Mouse (Mus musculus): ENCODE results near the gene Lin28a.

GRCm38 (mm10) chr4:133956358-133956757, 62.3 kb downstream of the Lin28a start:
- TF ChIP-seq CTCF (IDR thresholded peaks at IDR 0.05; ENCODE audit: low read depth, low read length) (no peak), GATA1 (IDR thresholded peaks at IDR 0.05; ENCODE audit: borderline replicate concordance, low read length) (no peak), TAL1 (conservative IDR thresholded peaks at IDR 0.05; ENCODE audit: low read depth, low read length) (no peak), POLR2AphosphoS5 (IDR thresholded peaks at IDR 0.05; ENCODE audit: insufficient replicate concordance, low read depth, low read length) (no peak), GATA2 (IDR thresholded peaks at IDR 0.05; ENCODE audit: borderline replicate concordance, low read depth, low read length) (no peak)
